Mouse (Mus musculus): Measurements from ENCODE around the gene Tcf7. TPM values are rescaled to one million over a fixed set of nuclear protein-coding genes. Genes with fewer than 3 reads are reported as not detected.
A peak's percentile ranks its signal among the peaks of the same experiment; 100 is the strongest.

Tcf7 gene
- total RNA-seq, 4 experiments from 2014 or later: 5.9 to 6.6 (median 6.3) TPM

DNA sequence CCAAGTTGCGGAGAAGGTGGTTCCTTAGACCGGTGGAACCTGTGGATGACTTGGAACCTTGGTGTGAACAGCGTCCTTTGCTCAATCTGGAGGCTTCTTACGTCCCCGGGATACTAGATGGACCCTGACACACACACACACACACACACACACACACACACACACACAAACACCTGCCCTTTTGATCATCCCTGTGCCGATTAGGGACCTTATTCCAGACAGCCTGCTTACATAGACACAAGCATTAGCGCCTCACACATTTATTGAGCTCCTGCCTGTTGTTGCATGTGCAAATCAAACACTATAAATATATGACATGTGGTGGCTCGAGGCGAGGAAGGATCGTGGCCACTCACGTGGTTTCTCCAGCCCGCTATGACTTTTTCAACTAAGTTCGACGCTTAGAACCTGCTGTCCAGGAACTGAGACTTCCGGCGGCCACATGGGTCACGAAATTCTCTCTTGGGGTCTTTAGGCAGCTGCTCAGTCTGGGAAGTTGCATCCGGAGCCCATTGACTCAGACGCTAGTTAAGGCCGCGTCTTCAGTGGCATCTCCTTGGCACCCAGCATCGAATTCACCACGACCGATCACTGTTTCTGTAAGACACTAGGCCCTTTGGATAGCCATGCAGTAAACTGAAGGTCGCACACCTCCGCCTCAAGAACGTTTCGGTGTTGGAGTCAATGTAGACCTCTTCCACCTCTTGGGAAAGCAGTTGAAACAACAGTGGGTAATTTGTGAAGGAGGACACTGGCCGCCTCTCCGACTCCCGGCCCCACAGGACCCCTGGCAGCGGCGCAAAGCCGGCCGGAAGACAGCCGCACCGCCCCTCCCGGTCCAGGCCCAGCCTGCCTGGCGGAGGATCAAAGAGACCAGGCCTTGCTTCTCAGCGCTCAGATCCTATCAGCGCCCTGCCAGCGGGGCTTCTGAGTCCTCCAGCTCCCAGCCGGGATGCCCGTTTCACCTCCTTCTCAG lies 1.1 kb upstream of the Tcf7 start:
- DNase-seq (ENCODE audit: low spot score in 2 of 2): no peak

DNA sequence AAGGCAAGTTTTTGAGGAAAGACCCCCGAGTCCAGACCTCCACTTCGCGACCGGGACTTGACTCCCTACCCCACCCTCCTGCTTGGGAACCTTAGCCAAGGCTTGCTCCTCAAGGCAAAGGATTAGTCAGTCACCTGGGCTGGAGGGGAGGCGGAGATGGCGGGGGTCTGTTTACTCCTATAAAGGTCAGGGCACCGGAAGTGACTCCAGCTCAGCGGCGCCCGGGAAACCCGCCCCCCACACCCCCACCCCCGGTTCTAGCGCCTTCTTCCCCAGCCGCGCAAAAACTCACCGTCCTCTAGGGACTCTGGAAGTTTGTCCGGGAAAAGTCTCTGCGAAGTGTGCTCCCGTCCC lies 417 bp downstream of the Tcf7 start:
- no peak for DNase-seq (ENCODE audit: low spot score in 2 of 2)

DNA sequence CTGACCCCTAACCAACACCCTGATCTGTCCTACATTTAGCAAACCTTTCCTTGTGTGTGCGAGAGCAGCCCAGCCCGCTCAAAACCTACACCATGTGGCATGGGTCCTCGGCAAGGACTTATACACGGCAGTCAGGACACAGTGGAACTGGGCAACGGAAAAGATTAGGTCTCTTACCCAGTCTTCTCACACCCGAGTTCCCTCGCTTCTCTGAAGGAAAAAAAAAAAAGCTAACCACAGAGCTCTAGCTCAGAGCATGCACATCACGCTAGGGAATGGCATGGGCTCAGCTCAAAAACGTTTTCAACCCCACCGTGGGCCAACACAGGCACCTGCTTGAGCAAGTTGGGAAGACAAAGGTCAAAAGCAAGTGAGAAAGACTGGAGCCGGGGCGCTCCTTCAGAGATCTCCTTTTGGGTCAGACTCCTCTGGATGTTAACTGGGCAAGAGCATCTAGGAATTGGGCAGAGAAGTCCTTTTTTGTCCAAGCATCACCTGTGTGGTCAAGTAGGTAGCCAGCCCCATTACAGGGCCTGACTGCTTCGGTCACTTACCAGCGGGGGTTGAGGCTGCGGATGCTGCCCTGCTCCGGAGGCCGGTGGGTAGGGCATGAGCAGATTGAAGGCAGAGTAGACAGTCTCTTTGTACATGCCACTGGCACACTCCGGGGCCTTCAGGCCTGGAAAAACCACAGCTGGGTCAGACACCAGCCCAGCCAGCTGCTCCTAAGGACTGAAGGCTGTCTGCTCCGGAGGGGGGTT lies 1.1 kb downstream of the Tcf7 start:
- DNase-seq (ENCODE audit: low spot score in 2 of 2): no peak

DNA sequence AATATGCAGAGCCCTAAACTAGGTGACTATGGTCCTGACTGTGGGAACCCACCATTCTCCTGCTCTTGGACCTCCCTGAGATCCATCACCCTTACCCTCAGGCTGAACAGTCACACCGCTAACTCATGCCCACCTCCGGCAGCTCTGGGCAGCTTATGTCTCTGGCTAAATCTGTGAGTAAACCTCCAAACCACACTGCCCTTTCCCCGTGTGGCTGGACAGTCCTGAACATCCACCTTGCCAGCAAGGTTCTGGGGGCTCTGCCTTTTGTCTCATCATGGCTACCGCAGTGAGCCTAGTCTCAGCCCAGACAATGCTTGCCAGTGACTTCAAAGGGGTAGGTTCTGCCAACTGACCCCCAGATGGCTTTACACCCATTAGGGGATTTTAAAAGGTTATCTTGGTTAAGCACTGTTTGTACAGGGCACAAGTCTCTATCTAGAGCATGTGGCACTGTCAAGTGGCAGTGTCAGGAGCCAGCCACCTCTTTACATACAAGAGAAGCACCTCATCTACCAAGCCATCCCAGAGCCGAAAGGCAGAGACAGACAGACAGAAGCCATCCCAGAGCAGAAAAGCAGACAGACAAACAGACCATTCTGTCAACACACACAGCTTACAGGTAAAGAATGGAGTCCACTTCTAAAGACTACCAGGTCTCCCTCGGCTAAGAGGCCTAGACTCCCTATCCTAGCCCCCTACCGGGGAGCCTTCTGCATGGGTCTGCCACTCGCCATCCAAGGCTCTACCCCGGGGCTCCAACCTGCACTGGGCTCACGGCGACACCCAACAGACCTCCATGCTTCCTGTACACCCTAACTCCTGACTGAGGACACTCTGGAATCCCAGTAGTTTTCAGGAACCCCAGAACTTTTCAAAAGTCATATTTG lies 2.0 kb downstream of the Tcf7 start:
- no peak for DNase-seq (ENCODE audit: low spot score in 2 of 2)

DNA sequence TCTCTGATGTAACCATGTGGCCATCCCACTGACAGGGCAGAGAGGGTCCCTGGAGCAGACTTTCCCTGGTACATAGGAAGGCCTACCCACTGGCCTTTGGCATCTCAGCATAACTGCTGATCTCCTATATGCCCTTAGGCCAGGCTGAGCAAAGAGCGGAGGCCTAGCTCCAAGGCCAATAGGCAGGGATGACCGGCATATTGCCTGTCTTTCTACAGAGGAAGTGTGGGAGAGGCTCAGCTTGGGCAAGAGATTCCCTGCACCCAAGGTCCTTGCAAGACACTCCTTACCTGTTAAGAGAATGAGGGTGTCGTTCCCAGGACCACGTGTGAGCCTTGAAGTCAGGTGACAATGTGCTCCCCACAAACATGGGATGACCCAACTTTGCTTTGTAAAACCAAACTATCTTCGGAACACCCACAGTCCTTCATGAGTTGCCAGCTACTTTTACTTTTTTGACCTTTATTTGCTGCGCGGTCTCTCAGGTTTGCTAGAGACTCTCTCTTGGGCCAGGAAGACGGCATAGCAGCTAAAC lies 3.1 kb downstream of the Tcf7 start:
- no peak for DNase-seq (ENCODE audit: low spot score in 2 of 2)

DNA sequence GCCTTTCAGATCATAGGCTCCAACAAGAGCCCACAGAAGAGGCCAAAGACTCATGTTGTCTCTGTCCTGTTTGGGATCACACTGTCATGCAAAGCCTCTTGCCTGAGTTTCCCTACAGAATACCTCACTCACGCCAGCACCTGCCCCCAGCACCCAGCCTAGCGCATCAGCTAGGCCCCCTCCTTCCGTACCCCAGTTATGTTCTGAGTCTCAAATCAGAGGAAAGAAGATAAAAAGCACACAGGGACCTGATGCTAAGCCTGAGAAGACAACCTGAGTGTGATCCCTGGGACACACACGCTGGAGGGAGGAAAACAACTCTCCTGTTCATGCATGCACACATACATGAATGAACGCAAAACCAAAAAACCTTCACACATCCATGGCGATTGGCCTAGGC lies 3.8 kb downstream of the Tcf7 start:
- no peak for DNase-seq (ENCODE audit: low spot score in 2 of 2)

DNA sequence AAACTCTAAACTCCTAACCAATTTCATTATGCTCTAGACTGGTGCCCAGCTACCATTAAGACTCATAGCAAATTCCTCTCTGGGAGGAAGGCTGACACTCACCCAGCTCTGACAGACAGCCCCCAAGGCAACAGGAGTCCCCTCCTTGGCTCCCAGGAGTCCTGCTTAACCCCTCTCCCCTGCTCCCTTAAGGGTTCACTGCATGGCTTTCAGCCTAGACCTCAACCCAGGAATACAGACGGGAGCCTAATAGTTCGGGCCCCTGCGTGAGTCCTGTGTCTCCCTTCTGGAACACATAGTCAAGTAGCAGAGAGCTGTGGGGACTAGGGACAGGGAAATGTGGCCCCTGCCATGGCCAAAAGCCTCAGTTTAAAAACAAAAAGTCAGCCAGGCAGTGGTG lies 4.7 kb downstream of the Tcf7 start:
- no peak for DNase-seq (ENCODE audit: low spot score in 2 of 2)

DNA sequence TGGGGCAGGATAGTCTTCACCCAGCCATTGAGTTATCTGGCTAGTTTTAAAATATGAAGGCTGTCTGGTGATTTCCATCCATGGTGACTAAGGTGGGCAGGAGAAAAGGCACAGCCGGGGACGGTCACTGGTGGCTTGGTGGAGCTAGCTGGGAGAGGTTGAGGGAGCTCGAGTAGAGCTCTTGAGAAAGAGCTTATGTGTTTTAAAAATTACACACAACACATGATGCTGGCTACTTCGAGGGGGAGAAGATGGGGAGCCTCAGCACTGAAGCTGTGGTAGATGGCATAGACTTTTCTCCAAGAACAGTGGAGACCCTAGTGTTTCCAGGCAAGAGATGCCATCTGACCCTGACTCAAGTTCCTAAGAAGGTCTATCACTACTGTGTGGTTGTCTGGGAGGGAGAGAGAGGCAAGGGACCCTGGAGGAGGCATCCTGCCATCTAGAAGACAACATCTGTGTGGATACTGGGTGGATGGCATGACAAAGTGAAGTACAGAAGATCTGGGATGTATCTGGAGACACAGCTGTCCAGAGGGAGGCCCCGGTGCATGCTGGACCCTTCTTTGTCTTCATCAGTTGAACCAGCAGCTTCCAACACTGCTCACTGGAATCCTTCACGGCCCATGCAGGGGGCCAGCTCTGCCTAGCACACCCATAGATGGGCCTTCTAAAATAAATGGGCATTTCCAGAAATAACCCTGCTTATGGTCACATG lies 5.2 kb downstream of the Tcf7 start:
- no peak for DNase-seq (ENCODE audit: low spot score in 2 of 2)

DNA sequence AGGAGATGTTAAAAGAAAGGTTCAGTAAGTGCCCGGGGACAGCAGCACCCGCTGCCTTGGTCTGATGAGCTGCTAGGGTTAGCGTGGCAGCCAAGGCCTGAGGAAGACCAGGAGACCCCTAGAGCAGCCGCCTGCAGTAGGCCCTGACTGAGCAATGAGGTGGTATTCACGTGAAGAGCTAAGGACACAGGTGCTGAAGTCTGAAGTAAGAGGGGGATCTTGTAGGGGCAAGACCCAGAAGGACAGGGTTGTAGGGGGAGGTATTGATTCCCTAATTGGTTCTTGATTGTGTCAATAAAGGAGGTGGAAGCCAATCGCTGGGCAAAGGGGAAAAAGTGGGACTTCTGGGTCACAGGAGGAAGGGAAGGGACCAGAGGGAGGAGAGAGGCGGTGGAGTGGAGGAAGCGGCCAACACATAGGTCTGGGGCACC lies 5.8 kb downstream of the Tcf7 start:
- DNase-seq (ENCODE audit: low spot score in 2 of 2): no peak

DNA sequence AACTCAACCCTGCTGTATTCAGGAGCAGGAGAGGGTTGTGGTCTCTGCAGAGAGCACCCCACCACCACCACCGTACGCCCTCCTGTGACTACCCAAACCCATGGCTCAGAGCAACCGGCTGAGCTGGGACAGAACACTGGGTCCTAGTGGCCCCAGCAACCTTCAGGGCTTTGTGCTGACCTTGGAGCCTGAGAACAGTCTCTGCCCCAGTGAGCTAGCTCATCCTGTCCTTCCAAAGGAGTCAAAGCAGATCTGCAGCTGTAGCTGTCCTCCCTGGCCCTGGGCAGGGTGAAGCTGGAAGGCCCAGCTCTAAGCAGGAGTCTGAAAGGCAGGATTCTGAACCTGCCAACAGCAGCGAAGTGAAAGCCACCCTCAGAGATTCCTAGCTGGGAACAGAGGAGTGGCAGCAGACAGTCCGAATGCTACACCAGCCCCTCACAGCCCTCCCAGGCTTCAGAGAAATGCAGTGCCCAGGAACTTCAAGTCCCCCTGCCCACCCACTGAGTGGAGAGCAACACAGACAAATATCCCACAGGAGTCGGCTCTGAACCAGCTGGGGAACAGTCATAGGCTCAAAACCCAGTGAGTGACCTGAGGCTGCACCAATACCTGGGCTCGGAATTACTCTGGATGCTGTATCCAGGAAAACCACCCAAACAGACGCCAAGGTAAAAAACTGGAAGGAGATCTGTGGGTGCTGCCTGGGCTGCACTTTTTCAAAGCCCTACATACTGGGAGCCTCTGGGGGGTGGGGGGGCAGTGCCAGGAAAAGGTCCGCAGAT lies 6.8 kb downstream of the Tcf7 start:
- DNase-seq (ENCODE audit: low spot score in 2 of 2): peak in 1 of 2 experiments; percentile 47

DNA sequence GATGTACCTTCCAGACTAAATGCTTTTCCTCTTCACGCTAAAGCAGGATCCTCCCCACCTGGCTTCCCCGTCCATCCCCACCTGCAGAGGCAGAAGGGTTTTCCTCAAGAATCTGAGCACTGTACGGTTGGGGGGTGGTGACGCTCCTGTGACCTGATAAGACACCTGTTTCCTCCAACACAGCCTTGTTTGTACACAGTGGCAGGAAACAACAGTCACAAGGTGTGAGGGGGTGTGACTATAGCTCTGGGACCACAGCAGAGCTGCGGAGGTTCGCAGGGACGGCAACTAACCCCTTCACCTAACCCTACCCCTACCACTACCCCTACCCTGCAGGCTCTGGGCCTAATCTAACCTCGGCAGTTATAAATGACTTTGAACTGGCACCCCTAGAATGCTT lies 7.4 kb downstream of the Tcf7 start:
- no peak for DNase-seq (ENCODE audit: low spot score in 2 of 2)

DNA sequence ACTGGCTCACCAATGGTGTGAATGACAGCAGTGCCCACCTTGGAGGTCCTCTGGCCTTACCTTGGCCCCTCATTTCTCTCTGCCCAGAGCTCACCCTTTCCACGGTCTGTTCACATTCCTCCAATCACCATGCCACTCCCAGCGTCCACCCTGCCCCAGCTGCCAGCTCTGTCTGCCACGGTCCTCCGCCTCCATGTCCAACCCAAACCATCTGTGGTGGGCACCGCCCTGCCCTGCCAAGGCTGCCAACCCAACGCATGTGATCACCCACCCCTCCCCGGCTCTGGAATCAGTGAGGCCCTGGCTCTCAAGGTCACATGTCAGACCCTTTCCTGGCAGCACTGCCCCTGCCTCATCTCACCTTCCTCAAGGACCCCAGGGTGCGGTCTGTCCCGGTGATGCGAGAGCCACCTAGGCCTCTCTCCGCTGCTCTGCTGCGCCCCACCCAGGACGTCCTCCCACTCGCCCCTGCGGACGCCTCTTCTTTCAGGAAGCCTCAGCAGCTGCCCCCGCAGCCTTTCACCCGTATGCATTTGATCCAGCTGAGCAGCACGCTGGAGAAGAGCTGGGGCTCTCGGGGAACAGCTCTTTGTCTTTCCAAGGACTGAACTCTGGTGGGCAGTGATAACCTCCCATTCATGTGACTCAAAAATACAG lies 8.2 kb downstream of the Tcf7 start:
- DNase-seq (ENCODE audit: low spot score in 2 of 2): no peak

DNA sequence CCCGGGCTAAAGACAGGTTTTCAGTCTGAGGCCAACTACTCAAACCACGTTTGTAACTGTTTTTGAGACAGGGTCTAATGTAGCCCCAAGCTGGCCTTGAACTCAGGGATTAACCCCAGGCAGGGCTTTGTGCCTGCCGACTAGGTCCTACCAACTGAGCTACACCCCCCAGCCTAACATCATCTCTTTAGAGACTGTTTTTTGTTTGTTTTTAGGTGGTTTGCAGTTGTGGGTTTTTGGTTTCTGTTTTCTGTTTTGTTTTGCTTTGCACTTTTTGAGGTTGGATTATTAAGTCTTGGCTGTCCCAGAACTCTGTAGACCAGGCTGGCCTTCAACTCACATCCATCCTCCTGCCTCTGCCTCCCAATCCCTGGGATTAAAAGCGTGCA lies 8.9 kb downstream of the Tcf7 start:
- no peak for DNase-seq (ENCODE audit: low spot score in 2 of 2)

DNA sequence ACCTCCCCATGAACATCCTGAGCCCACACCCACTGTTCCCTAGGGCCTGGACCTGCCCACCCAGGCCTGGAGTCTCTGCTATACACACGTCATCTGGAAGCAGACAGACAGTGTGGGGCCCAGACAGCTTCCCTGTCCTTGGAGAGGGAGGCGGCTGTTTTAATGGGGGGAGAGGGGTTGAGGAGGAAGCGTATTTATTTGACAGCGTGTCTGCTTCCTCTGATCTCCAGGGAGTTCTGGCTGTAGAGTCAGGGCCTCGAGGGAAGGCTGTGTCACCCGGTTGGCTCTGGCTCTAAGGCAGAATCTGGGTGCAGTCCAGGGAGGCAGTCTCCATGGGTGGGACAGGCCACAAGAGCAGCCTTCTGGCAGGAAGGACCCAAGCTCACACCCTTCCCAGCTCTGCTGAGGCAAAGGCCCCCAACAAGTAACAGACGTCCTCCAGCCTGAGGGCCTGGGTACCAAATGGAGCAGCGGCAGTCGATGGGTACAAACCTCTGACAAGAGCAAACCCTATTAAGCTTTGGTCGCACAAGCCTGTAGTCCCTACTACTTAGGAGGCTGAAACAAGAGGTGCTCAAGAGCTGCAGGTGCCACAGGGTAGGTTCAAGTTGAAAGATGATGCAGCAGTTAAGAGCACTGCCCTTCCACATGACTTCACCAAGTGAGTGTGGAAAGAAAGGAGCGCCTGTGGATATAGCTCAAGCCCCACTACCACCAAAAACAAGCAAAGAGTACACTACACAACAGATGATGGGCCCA lies 9.5 kb downstream of the Tcf7 start:
- DNase-seq (ENCODE audit: low spot score in 2 of 2): no peak

DNA sequence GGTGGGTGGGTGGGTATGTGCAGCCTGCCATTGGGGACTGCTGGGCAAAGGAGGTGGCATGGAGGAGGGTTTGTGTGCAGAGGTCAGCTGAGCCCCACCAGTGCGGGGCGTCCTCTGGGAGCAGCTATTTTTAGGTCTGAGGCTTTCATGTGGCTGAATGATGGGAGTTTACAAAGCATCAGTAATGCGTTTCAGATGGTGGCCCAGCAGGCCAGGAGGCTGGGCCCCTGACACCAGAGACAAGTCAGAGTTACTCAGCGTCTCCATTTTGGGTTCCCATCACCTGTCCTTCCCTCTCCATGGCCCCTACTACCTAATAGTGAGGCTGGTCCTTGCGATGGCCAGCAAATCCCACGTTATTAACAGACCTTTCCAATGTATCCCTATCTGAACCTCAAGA lies 10.2 kb downstream of the Tcf7 start:
- DNase-seq (ENCODE audit: low spot score in 2 of 2): no peak

DNA sequence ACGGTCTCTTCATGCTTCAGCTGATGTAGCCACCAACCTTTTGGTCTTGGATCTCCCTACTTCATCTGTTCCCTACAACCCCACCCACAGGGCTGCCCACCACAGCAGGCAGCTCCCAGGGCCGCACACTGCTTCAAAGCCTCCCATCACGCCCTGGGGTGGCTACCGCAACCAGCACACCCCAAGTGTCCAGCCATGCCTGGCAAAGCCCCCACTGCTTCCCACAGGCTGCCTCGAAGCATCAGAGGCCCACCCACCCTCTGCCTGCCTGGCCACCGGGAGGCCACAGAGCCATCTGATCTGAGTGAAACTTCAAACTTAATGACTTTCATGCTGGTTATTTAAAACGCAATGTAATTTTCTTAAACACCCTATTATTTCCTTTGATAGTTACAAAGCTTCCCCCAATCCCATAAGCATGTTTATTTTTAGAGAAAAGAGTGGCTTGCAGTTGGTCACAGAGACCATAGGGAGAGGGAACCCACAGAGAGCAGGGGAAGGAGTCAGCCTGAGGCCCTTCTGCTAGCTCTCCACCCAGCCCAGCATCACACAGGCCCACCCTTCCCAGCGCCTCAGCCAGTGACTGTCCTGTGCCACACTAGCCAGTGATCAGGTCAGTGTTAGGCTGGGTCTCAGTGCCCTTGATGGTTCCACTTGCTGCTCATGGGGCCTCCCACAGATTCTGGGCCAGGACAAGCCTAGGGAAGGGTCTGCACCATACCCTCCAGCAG lies 10.9 kb downstream of the Tcf7 start:
- DNase-seq (ENCODE audit: low spot score in 2 of 2): no peak

DNA sequence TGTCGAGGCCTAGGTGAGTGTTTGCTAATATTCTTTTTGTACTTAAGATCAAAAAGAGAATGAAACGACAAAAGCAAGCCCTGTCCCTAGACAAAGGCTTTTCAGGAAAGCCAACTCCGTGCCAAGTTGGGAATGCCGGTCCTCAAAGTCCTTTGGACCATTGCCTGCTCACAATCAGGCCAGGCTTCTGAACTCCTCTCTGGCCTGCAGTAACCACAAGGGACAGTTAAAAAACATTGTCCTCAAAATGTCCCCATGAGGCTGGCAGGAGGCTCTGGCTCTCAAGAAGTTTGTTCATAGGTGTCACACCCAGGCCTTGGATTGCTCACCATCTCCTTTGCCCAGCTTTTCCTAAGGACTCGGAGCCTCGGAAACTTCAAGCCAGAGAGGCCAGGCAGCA lies 13.0 kb downstream of the Tcf7 start:
- no peak for DNase-seq (ENCODE audit: low spot score in 2 of 2)
